Comparison of ENCODE assay signal across 18 mouse cellular contexts in the genomic region with DNA sequence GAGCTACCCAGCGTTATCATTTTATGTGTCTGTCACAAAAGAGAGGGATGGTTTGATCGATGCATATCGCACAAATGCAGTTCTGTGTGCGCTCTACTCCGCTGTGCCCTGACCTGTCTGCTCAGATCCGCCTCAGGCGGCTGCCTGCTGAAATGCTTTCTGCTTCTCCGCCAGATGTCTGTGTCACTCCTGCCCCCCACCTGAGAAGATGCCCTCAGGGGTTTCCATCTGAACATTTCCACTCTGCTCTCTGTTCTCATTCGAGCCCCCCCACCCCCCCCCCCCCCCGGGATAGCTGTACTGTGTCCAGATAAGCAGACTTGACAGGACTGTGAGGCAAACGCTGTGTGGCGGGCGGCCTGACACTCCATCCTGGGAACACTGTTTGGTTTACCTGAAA. TPM values are rescaled to one million over a fixed set of nuclear protein-coding genes. Genes with fewer than 3 reads are reported as not detected.
DNase-seq lines count a peak whose midpoint lies in the region; ATAC-seq and TF ChIP-seq lines count a peak whose summit lies in the region.
"Had no signal": no experiment of that assay in that cellular context is flagged by ENCODE, and none has a peak within 500 bp of the region (broad histone marks: within the 10 kb centered on the region; RNA-seq: fewer than 3 reads in every experiment).

No protein-coding gene starts in this region.

- TF ChIP-seq CTCF in ES-Bruce4 (IDR thresholded peaks at IDR 0.05; ENCODE audit: low read depth, low read length), result no peak

- no peak for DNase-seq in hindbrain, embryonic 11.5 days (ENCODE audit: low spot score)
- peak; percentile 51 for DNase-seq in adrenal gland, postnatal 14 days
- peak; percentile 45 for DNase-seq in embryonic facial prominence, embryonic 11.5 days (ENCODE audit: low spot score)
- no peak for DNase-seq in frontal cortex, adult 2 months (ENCODE audit: extremely low spot score in 1 of 2, low spot score in 1 of 2)
- no peak for DNase-seq in cerebellum, adult 11 months
- no peak for DNase-seq in layer of hippocampus, postnatal 14 days (ENCODE audit: low spot score in 2 of 2)
- DNase-seq: cerebellum, adult 9-10 months; forebrain, postnatal 0 days; gastrocnemius, postnatal 14 days; heart, postnatal 14 days; right cerebral cortex, postnatal 4 days had no signal

- TF ChIP-seq POLR2A in ES-Bruce4 (IDR thresholded peaks at IDR 0.05; ENCODE audit: insufficient read depth, low read length), result no peak

- H3K4me1 ChIP-seq in hindbrain, embryonic 12.5 days, result peaks cover 3% of the 10 kb centered on the region
- 0 out of 2 replicates have a peak, but pooled peaks cover 2% of the 10 kb centered on the region for H3K4me1 ChIP-seq in hindbrain, embryonic 11.5 days (replicated peaks; ENCODE audit: control insufficient read depth, insufficient read depth, low read length)
- H3K4me1 ChIP-seq in ES-Bruce4 (ENCODE audit: control insufficient read depth, insufficient read depth, low read length), result no peaks in the 10 kb centered on the region
- no peaks in the 10 kb centered on the region for H3K4me1 ChIP-seq in embryonic facial prominence, embryonic 11.5 days (ENCODE audit: control insufficient read depth, insufficient read depth, low read length)

- H3K9ac ChIP-seq in hindbrain, embryonic 12.5 days, result no peak overlapping the region
- no peak overlapping the region for H3K9ac ChIP-seq in hindbrain, embryonic 11.5 days (ENCODE audit: low read depth, low read length)
- no peak overlapping the region for H3K9ac ChIP-seq in ES-Bruce4 (ENCODE audit: low read depth, poor library complexity, severe bottlenecking)
- H3K9ac ChIP-seq in embryonic facial prominence, embryonic 11.5 days (replicated peaks; ENCODE audit: low read length), result no peak overlapping the region
- H3K9ac ChIP-seq: forebrain, postnatal 0 days; liver, embryonic 12.5 days; lung, embryonic 15.5 days had no signal

- no peak for ATAC-seq in hindbrain, embryonic 12.5 days (ENCODE audit: low FRiP score)
- ATAC-seq in hindbrain, embryonic 11.5 days (ENCODE audit: low FRiP score), result no peak
- ATAC-seq in embryonic facial prominence, embryonic 11.5 days (replicated peaks; ENCODE audit: insufficient number of reproducible peaks, low FRiP score, low TSS enrichment, low read depth), result peak; percentile 58; the same call in 1 of the 2 replicates
- ATAC-seq: forebrain, postnatal 0 days; intestine, embryonic 16.5 days; liver, embryonic 12.5 days had no signal

- H3K4me2 ChIP-seq in hindbrain, embryonic 12.5 days (replicated peaks), result 0 out of 2 replicates have a peak overlapping the region, but pooled peaks have one; percentile 6
- no peak overlapping the region for H3K4me2 ChIP-seq in hindbrain, embryonic 11.5 days (replicated peaks; ENCODE audit: low read depth, low read length)
- H3K4me2 ChIP-seq in embryonic facial prominence, embryonic 11.5 days (ENCODE audit: low read depth, low read length), result no peak overlapping the region
- H3K4me2 ChIP-seq: liver, embryonic 12.5 days; lung, embryonic 15.5 days had no signal

- H3K9me3 ChIP-seq in hindbrain, embryonic 12.5 days (replicated peaks), result no peaks in the 10 kb centered on the region; the same call in 1 of the 2 replicates
- H3K9me3 ChIP-seq in hindbrain, embryonic 11.5 days (ENCODE audit: control insufficient read depth, low read length), result no peaks in the 10 kb centered on the region
- 0 out of 2 replicates have a peak, but pooled peaks cover 3% of the 10 kb centered on the region for H3K9me3 ChIP-seq in ES-Bruce4 (replicated peaks; ENCODE audit: control insufficient read depth, insufficient read depth, low read length, poor library complexity, severe bottlenecking)
- no peaks in the 10 kb centered on the region for H3K9me3 ChIP-seq in embryonic facial prominence, embryonic 11.5 days (replicated peaks; ENCODE audit: control insufficient read depth, low read length)
- H3K9me3 ChIP-seq: liver, embryonic 12.5 days; lung, embryonic 15.5 days had no signal

- no peaks in the 10 kb centered on the region for H3K36me3 ChIP-seq in hindbrain, embryonic 12.5 days
- no peaks in the 10 kb centered on the region for H3K36me3 ChIP-seq in hindbrain, embryonic 11.5 days (ENCODE audit: control insufficient read depth, insufficient read depth, low read length)
- H3K36me3 ChIP-seq in ES-Bruce4 (ENCODE audit: control insufficient read depth, insufficient read depth, low read length, poor library complexity, severe bottlenecking), result no peaks in the 10 kb centered on the region
- no peaks in the 10 kb centered on the region for H3K36me3 ChIP-seq in embryonic facial prominence, embryonic 11.5 days (replicated peaks; ENCODE audit: control insufficient read depth, insufficient read depth, low read depth, low read length)
- H3K36me3 ChIP-seq: liver, embryonic 12.5 days; lung, embryonic 15.5 days had no signal

- H3K4me3 ChIP-seq in hindbrain, embryonic 12.5 days, result no peak overlapping the region
- no peak overlapping the region for H3K4me3 ChIP-seq in hindbrain, embryonic 11.5 days (ENCODE audit: low read depth, low read length)
- no peak overlapping the region for H3K4me3 ChIP-seq in ES-Bruce4 (ENCODE audit: low read depth, low read length)
- no peak overlapping the region for H3K4me3 ChIP-seq in embryonic facial prominence, embryonic 11.5 days (ENCODE audit: low read depth, low read length)
- H3K4me3 ChIP-seq: layer of hippocampus, adult 2 months; liver, embryonic 12.5 days; lung, embryonic 15.5 days had no signal

- peaks cover 8% of the 10 kb centered on the region; the same call in 1 of the 2 replicates for H3K27me3 ChIP-seq in hindbrain, embryonic 12.5 days
- H3K27me3 ChIP-seq in hindbrain, embryonic 11.5 days (ENCODE audit: control insufficient read depth, insufficient read depth, low read length), result no peaks in the 10 kb centered on the region
- no peaks in the 10 kb centered on the region for H3K27me3 ChIP-seq in ES-Bruce4 (ENCODE audit: control insufficient read depth, insufficient read depth, low read length, poor library complexity, severe bottlenecking)
- H3K27me3 ChIP-seq in embryonic facial prominence, embryonic 11.5 days (ENCODE audit: control insufficient read depth, insufficient read depth, low read length), result no peaks in the 10 kb centered on the region

- H3K27ac ChIP-seq in hindbrain, embryonic 12.5 days, result no peak overlapping the region
- H3K27ac ChIP-seq in hindbrain, embryonic 11.5 days (ENCODE audit: low read depth, low read length), result no peak overlapping the region
- no peak overlapping the region for H3K27ac ChIP-seq in ES-Bruce4 (ENCODE audit: insufficient read depth, low read length)
- no peak overlapping the region for H3K27ac ChIP-seq in embryonic facial prominence, embryonic 11.5 days (replicated peaks; ENCODE audit: low read depth, low read length)
- H3K27ac ChIP-seq: layer of hippocampus, adult 2 months; liver, embryonic 12.5 days; lung, embryonic 15.5 days had no signal

- WGBS in hindbrain, embryonic 12.5 days, result 54% methylated on average over 13 of the region's 13 CpGs
- WGBS in hindbrain, embryonic 11.5 days, result 60% methylated on average over 13 of the region's 13 CpGs
- 32% methylated on average over 13 of the region's 13 CpGs for WGBS in embryonic facial prominence, embryonic 11.5 days

- 0 out of 2 replicates have a peak, but pooled peaks have one; percentile 35 for TF ChIP-seq EP300 in ES-Bruce4 (IDR thresholded peaks at IDR 0.05; ENCODE audit: insufficient read depth, low read depth, low read length)

RNA-seq across cellular contexts. Expression of a gene that starts 5.0 kb away (rescaled TPM):
- 39.5 and 45.5 TPM in 2 replicates for polyA plus RNA-seq in hindbrain, embryonic 12.5 days (2016; fragmentation: Nextera tagmentation; extraction: Ambion mirVana)
- polyA plus RNA-seq in hindbrain, embryonic 11.5 days (2014; fragmentation: Nextera tagmentation; extraction: Ambion mirVana), result 35.3 and 36.4 TPM in 2 replicates
- 16.3 and 17.0 TPM in 2 replicates for polyA plus RNA-seq in ES-Bruce4 (2011; ENCODE audit: insufficient read depth, insufficient read length, low read depth, missing spikeins)
- 40.1 and 50.7 TPM in 2 replicates for total RNA-seq in adrenal gland, postnatal 14 days (2021)
- polyA plus RNA-seq in embryonic facial prominence, embryonic 11.5 days (2014; fragmentation: Nextera tagmentation; extraction: Ambion mirVana), result 24.9 and 28.0 TPM in 2 replicates
- 188 and 219 TPM in 2 replicates for polyA plus RNA-seq in frontal cortex, adult 2 months (2012; rRNA removed)
- 10 to 100 TPM; 45.9 to 54.2 TPM for total RNA-seq in layer of hippocampus, postnatal 14 days (2021)

RNA-seq across cellular contexts. Expression of a gene that starts 35.4 kb away (rescaled TPM):
- 1.6 and 3.1 TPM in 2 replicates for polyA plus RNA-seq in hindbrain, embryonic 12.5 days (2016; fragmentation: Nextera tagmentation; extraction: Ambion mirVana)
- 1.5 and 3.3 TPM in 2 replicates for polyA plus RNA-seq in hindbrain, embryonic 11.5 days (2014; fragmentation: Nextera tagmentation; extraction: Ambion mirVana)
- polyA plus RNA-seq in ES-Bruce4 (2011; ENCODE audit: insufficient read depth, insufficient read length, low read depth, missing spikeins), result not detected in 2 replicates
- total RNA-seq in adrenal gland, postnatal 14 days (2021), result 0.53 TPM in 1 of 2 replicates, not detected in the other
- polyA plus RNA-seq in embryonic facial prominence, embryonic 11.5 days (2014; fragmentation: Nextera tagmentation; extraction: Ambion mirVana), result 0.69 and 0.99 TPM in 2 replicates
- polyA plus RNA-seq in frontal cortex, adult 2 months (2012; rRNA removed), result 0.14 and 0.17 TPM in 2 replicates
- under 1 TPM in 1 of 2 experiments, not detected in 1; 0.53 TPM for total RNA-seq in layer of hippocampus, postnatal 14 days (2021)
- total RNA-seq: heart, postnatal 14 days; layer of hippocampus, adult 2 months had no signal
- polyA plus RNA-seq: urinary bladder, adult 2 months had no signal

RNA-seq across cellular contexts. Expression of a gene that starts 36.2 kb away (rescaled TPM):
- polyA plus RNA-seq in hindbrain, embryonic 12.5 days (2016; fragmentation: Nextera tagmentation; extraction: Ambion mirVana), result 37.0 and 39.8 TPM in 2 replicates
- 40.5 and 44.1 TPM in 2 replicates for polyA plus RNA-seq in hindbrain, embryonic 11.5 days (2014; fragmentation: Nextera tagmentation; extraction: Ambion mirVana)
- polyA plus RNA-seq in ES-Bruce4 (2011; ENCODE audit: insufficient read depth, insufficient read length, low read depth, missing spikeins), result 20.1 and 20.7 TPM in 2 replicates
- 29.3 and 32.1 TPM in 2 replicates for total RNA-seq in adrenal gland, postnatal 14 days (2021)
- 55.5 and 58.1 TPM in 2 replicates for polyA plus RNA-seq in embryonic facial prominence, embryonic 11.5 days (2014; fragmentation: Nextera tagmentation; extraction: Ambion mirVana)
- polyA plus RNA-seq in frontal cortex, adult 2 months (2012; rRNA removed), result 16.1 and 18.8 TPM in 2 replicates
- total RNA-seq in layer of hippocampus, postnatal 14 days (2021), result 10 to 100 TPM; 16.1 to 18.5 TPM

RNA-seq across cellular contexts. Expression of a gene that starts 49.4 kb away (rescaled TPM):
- polyA plus RNA-seq in hindbrain, embryonic 12.5 days (2016; fragmentation: Nextera tagmentation; extraction: Ambion mirVana), result 97.2 and 103 TPM in 2 replicates
- 111 and 115 TPM in 2 replicates for polyA plus RNA-seq in hindbrain, embryonic 11.5 days (2014; fragmentation: Nextera tagmentation; extraction: Ambion mirVana)
- polyA plus RNA-seq in ES-Bruce4 (2011; ENCODE audit: insufficient read depth, insufficient read length, low read depth, missing spikeins), result 90.6 and 99.2 TPM in 2 replicates
- 63.8 and 73.9 TPM in 2 replicates for total RNA-seq in adrenal gland, postnatal 14 days (2021)
- 120 and 130 TPM in 2 replicates for polyA plus RNA-seq in embryonic facial prominence, embryonic 11.5 days (2014; fragmentation: Nextera tagmentation; extraction: Ambion mirVana)
- 41.0 and 41.1 TPM in 2 replicates for polyA plus RNA-seq in frontal cortex, adult 2 months (2012; rRNA removed)
- 10 to 100 TPM; 38.8 to 38.9 TPM for total RNA-seq in layer of hippocampus, postnatal 14 days (2021)

RNA-seq across cellular contexts. Expression of a gene that starts 50.4 kb away (rescaled TPM):
- polyA plus RNA-seq in hindbrain, embryonic 12.5 days (2016; fragmentation: Nextera tagmentation; extraction: Ambion mirVana), result 225 TPM in 2 replicates
- polyA plus RNA-seq in hindbrain, embryonic 11.5 days (2014; fragmentation: Nextera tagmentation; extraction: Ambion mirVana), result 251 and 269 TPM in 2 replicates
- polyA plus RNA-seq in ES-Bruce4 (2011; ENCODE audit: insufficient read depth, insufficient read length, low read depth, missing spikeins), result 152 and 155 TPM in 2 replicates
- total RNA-seq in adrenal gland, postnatal 14 days (2021), result 116 and 127 TPM in 2 replicates
- 253 and 305 TPM in 2 replicates for polyA plus RNA-seq in embryonic facial prominence, embryonic 11.5 days (2014; fragmentation: Nextera tagmentation; extraction: Ambion mirVana)
- 88.4 and 93.9 TPM in 2 replicates for polyA plus RNA-seq in frontal cortex, adult 2 months (2012; rRNA removed)
- 100 to 1,000 TPM in 1 of 2 experiments, 10 to 100 TPM in 1; 97.7 to 111 TPM for total RNA-seq in layer of hippocampus, postnatal 14 days (2021)

Comparison
In these comparisons a context has a peak if more than half of its experiments do, and no peak if none do; other contexts are left out.
1. DNase-seq: peak in adrenal gland, postnatal 14 days (single experiment) and embryonic facial prominence, embryonic 11.5 days (single experiment); none in hindbrain, embryonic 11.5 days (single experiment), frontal cortex, adult 2 months (0 of 2), cerebellum, adult 11 months (single experiment) and layer of hippocampus, postnatal 14 days (0 of 2).